Mouse (Mus musculus) MEL (cell line): ENCODE data around the gene Mrps21. TPM values are rescaled to one million over a fixed set of nuclear protein-coding genes. Genes with fewer than 3 reads are reported as not detected.
"Not testable (repeated sequence)": the region's sequence is repeated elsewhere in the genome, so short reads cannot be mapped to it uniquely, and the experiment has no call there.

Experiments
- DNase-seq: peaks from one replicate; pipeline ENCODE4 v3.0.0; 2011; ENCODE audit warnings: low read depth, low spot score
- H3K27ac ChIP-seq: 2 replicates; pipeline ENCODE4 v1.5.1; 2012; ENCODE audit warnings: low read depth, mild to moderate bottlenecking, control low read depth, low read length, moderate library complexity; ENCODE audit not compliant: control insufficient read depth
- H3K27me3 ChIP-seq, 2 experiments: fragments of 150-350 bp in 1 of 2; sonication (generic) in 1 of 2; 2 replicates each; pipeline ENCODE4 v1.6.1; 2012; ENCODE audit warnings: low read length in 2 of 2, mild to moderate bottlenecking in 2 of 2, improper control_type of control experiment in 1 of 2, moderate library complexity in 1 of 2; ENCODE audit not compliant: insufficient read depth in 2 of 2, control insufficient read depth in 1 of 2
- H3K36me3 ChIP-seq, 2 experiments: 2 replicates each; pipeline ENCODE4 v1.6.1; 2012 to 2014; ENCODE audit warnings: low read length in 2 of 2, improper control_type of control experiment in 1 of 2, inconsistent platforms in 1 of 2, mild to moderate bottlenecking in 1 of 2; ENCODE audit not compliant: insufficient read depth in 2 of 2, control insufficient read depth in 1 of 2
- H3K4me1 ChIP-seq, 2 experiments: fragments of 150-350 bp in 1 of 2; sonication (generic) in 1 of 2; 2 replicates each; pipeline ENCODE4 v1.6.1; 2012; ENCODE audit warnings: low read length in 2 of 2, improper control_type of control experiment in 1 of 2, mild to moderate bottlenecking in 1 of 2; ENCODE audit not compliant: insufficient read depth in 2 of 2, control insufficient read depth in 1 of 2
- H3K4me3 ChIP-seq, 2 experiments: fragments of 150-350 bp in 1 of 2; sonication (generic) in 1 of 2; 2 replicates each; pipeline ENCODE4 v1.5.1; 2012; ENCODE audit warnings: low read depth in 2 of 2, low read length in 2 of 2, mild to moderate bottlenecking in 2 of 2, moderate library complexity in 2 of 2, control low read depth in 1 of 2, improper control_type of control experiment in 1 of 2; ENCODE audit not compliant: control insufficient read depth in 1 of 2, insufficient read depth in 1 of 2
- H3K79me2 ChIP-seq: 2 replicates; pipeline ENCODE4 v1.6.1; 2012; ENCODE audit warnings: mild to moderate bottlenecking, low read length, moderate library complexity; ENCODE audit not compliant: control insufficient read depth, poor library complexity, insufficient read depth
- H3K9ac ChIP-seq: 2 replicates; pipeline ENCODE4 v1.6.1; 2012; ENCODE audit warnings: low read depth, mild to moderate bottlenecking, control low read depth, low read length, moderate library complexity; ENCODE audit not compliant: control insufficient read depth, poor library complexity, severe bottlenecking
- H3K9me3 ChIP-seq: fragments of 150-350 bp; sonication (generic); replicated peaks from 2 replicates; pipeline ENCODE4 v1.6.1; 2012; ENCODE audit warnings: mild to moderate bottlenecking, low read length, improper control_type of control experiment, moderate library complexity; ENCODE audit not compliant: insufficient read depth
- CHD2 ChIP-seq: IDR thresholded peaks from 2 replicates; pipeline ENCODE4 v1.6.1; 2011; ENCODE audit warnings: low read length, improper control_type of control experiment
- ELF1 ChIP-seq: IDR thresholded peaks from 2 replicates; pipeline ENCODE4 v1.6.1; 2014; ENCODE audit warnings: low read depth, mild to moderate bottlenecking, inconsistent platforms, low read length, improper control_type of control experiment, moderate library complexity
- ETS1 ChIP-seq: IDR thresholded peaks from 2 replicates; pipeline ENCODE4 v1.6.1; 2012; ENCODE audit warnings: low read depth, mild to moderate bottlenecking, inconsistent platforms, low read length, improper control_type of control experiment, moderate library complexity
- HCFC1 ChIP-seq: IDR thresholded peaks from 2 replicates; pipeline ENCODE4 v1.6.1; 2012; ENCODE audit warnings: low read depth, mild to moderate bottlenecking, inconsistent platforms, low read length, improper control_type of control experiment, moderate library complexity
- JUND ChIP-seq: IDR thresholded peaks from 2 replicates; pipeline ENCODE4 v1.6.1; 2011; ENCODE audit warnings: low read depth, mild to moderate bottlenecking, improper control_type of control experiment, low read length
- MAZ ChIP-seq: IDR thresholded peaks from 2 replicates; pipeline ENCODE4 v1.6.1; 2012; ENCODE audit warnings: low read depth, mild to moderate bottlenecking, inconsistent platforms, low read length, improper control_type of control experiment
- MXI1 ChIP-seq: IDR thresholded peaks from 2 replicates; pipeline ENCODE4 v1.6.1; 2011; ENCODE audit warnings: mild to moderate bottlenecking, low read depth, low read length, improper control_type of control experiment
- MYB ChIP-seq: IDR thresholded peaks from 2 replicates; pipeline ENCODE4 v1.6.1; 2011; ENCODE audit warnings: mild to moderate bottlenecking, low read depth, low read length, improper control_type of control experiment
- MYC ChIP-seq: IDR thresholded peaks from 2 replicates; pipeline ENCODE4 v1.6.1; 2011; ENCODE audit warnings: low read depth, mild to moderate bottlenecking, low read length, improper control_type of control experiment, moderate library complexity
- NELFE ChIP-seq: IDR thresholded peaks from 2 replicates; pipeline ENCODE4 v1.6.1; 2011; ENCODE audit warnings: low read depth, low read length, improper control_type of control experiment
- NRF1 ChIP-seq: IDR thresholded peaks from 2 replicates; pipeline ENCODE4 v1.6.1; 2014; ENCODE audit warnings: low read depth, mild to moderate bottlenecking, inconsistent platforms, low read length, improper control_type of control experiment, moderate library complexity; ENCODE audit not compliant: poor library complexity, insufficient read depth, severe bottlenecking
- POLR2A ChIP-seq, 2 experiments: IDR thresholded peaks; 2 replicates each; pipeline ENCODE4 v1.6.1; 2011 to 2012; ENCODE audit warnings: low read length in 2 of 2, mild to moderate bottlenecking in 2 of 2, control low read depth in 1 of 2, improper control_type of control experiment in 1 of 2, low read depth in 1 of 2, moderate library complexity in 1 of 2; ENCODE audit not compliant: control insufficient read depth in 1 of 2, insufficient read depth in 1 of 2, poor library complexity in 1 of 2
- POLR2AphosphoS2 ChIP-seq: IDR thresholded peaks from 2 replicates; pipeline ENCODE4 v1.6.1; 2011; ENCODE audit warnings: low read length, improper control_type of control experiment
- POLR2AphosphoS5 ChIP-seq: IDR thresholded peaks from 2 replicates; pipeline ENCODE4 v1.6.1; 2012; ENCODE audit warnings: low read depth, borderline replicate concordance, mild to moderate bottlenecking, inconsistent platforms, low read length, moderate library complexity, mixed read lengths
- SIN3A ChIP-seq: IDR thresholded peaks from 2 replicates; pipeline ENCODE4 v1.6.1; 2012; ENCODE audit warnings: low read length, improper control_type of control experiment, inconsistent platforms
- SMC3 ChIP-seq: IDR thresholded peaks from 2 replicates; pipeline ENCODE4 v1.6.1; 2011; ENCODE audit warnings: low read depth, low read length, improper control_type of control experiment
- TAL1 ChIP-seq: IDR thresholded peaks from 2 replicates; pipeline ENCODE4 v1.6.1; 2012; ENCODE audit warnings: mild to moderate bottlenecking, inconsistent platforms, low read length, moderate library complexity, mixed read lengths
- TBP ChIP-seq: IDR thresholded peaks from 2 replicates; pipeline ENCODE4 v1.8.0; 2011; ENCODE audit warnings: low read depth, low read length, improper control_type of control experiment
- UBTF ChIP-seq: IDR thresholded peaks from 2 replicates; pipeline ENCODE4 v1.6.1; 2012; ENCODE audit warnings: low read depth, mild to moderate bottlenecking, inconsistent platforms, low read length, improper control_type of control experiment, moderate library complexity, borderline replicate concordance; ENCODE audit not compliant: insufficient read depth
- USF2 ChIP-seq, 2 experiments: IDR thresholded peaks; 2 replicates each; pipeline ENCODE4 v1.6.1; 2011 to 2012; ENCODE audit warnings: improper control_type of control experiment in 2 of 2, low read length in 2 of 2, borderline replicate concordance in 1 of 2, inconsistent platforms in 1 of 2, low read depth in 1 of 2, mild to moderate bottlenecking in 1 of 2; ENCODE audit not compliant: insufficient read depth in 1 of 2
- ZKSCAN1 ChIP-seq: IDR thresholded peaks from 2 replicates; pipeline ENCODE4 v1.6.1; 2012; ENCODE audit warnings: low read depth, mild to moderate bottlenecking, inconsistent platforms, low read length, improper control_type of control experiment, moderate library complexity
- polyA plus RNA-seq, 2 experiments: library from polyadenylated mRNA; stranded (reverse) in 1 of 2; unstranded in 1 of 2; fragments of >175 nt in 1 of 2; fragments of >200 nt in 1 of 2; gene quantifications; 2 replicates each; pipeline versions ENCODE4 v1.2.1 to v1.2.4; 2012; ENCODE audit warnings: low replicate concordance in 2 of 2, low read depth in 1 of 2; ENCODE audit not compliant: insufficient read length in 2 of 2, insufficient read depth in 1 of 2, missing spikeins in 1 of 2
- total RNA-seq: library from RNA; depleted of rRNA; stranded (reverse); fragments of 300-350 nt; gene quantifications from 2 replicates; pipeline ENCODE4 v1.2.3, GENCODE M21; 2012

The Mrps21 gene
- total and polyA plus RNA-seq, 3 experiments: 469 to 586 TPM; not detected in 1

GRCm38 (mm10) chr3:95899800-95900524 lies 28.6 kb upstream of the Mrps21 start:
- Histone ChIP-seq H3K27me3 (peaks cover 6 to 14% of the 10 kb centered on the region in 2 experiments; a peak in 3 of 4 replicates), H3K4me3 (no peak overlapping the region), H3K4me1 (peaks cover 0 to 2% of the 10 kb centered on the region in 2 experiments; a peak in 1 of 4 replicates), H3K9ac (no peak overlapping the region), H3K79me2 (peaks cover 1% of the 10 kb centered on the region), H3K36me3 (no peaks in the 10 kb centered on the region), H3K27ac (no peak overlapping the region), H3K9me3 (no peaks in the 10 kb centered on the region)
- TF ChIP-seq MYC (no peak), ETS1 (no peak), TAL1 (0 out of 2 replicates have a peak, but pooled peaks have one; percentile 2), NRF1 (no peak), POLR2A (IDR thresholded peaks at IDR 0.05; ENCODE audit: control insufficient read depth in 1 of 2, insufficient read depth in 1 of 2, low read depth in 1 of 2, low read length in 2 of 2, poor library complexity in 1 of 2) (0 out of 4 replicates have a peak, but pooled peaks of 1 of the 2 experiments have one; percentile 3)
- DNase-seq: no peak

GRCm38 (mm10) chr3:95895501-95895900 lies 24.2 kb upstream of the Mrps21 start:
- not testable (repeated sequence) for H3K9ac ChIP-seq, H3K9me3 ChIP-seq, H3K4me3 ChIP-seq, H3K27me3 ChIP-seq, DNase-seq, H3K27ac ChIP-seq
- H3K79me2 ChIP-seq: peaks cover 11% of the 10 kb centered on the region
- peaks cover 12 to 20% of the 10 kb centered on the region in 2 experiments for H3K4me1 ChIP-seq
- H3K36me3 ChIP-seq: peaks cover 0 to 16% of the 10 kb centered on the region in 2 experiments; a peak in 2 of 4 replicates

- peak; percentile 80 for DNase-seq
- H3K79me2 ChIP-seq: peaks cover 11% of the 10 kb centered on the region
- H3K36me3 ChIP-seq: peaks cover 0 to 16% of the 10 kb centered on the region in 2 experiments; a peak in 2 of 4 replicates
- peak overlapping the region; percentile 82 for H3K9ac ChIP-seq
- H3K9me3 ChIP-seq: no peaks in the 10 kb centered on the region
- H3K27ac ChIP-seq: peak overlapping the region; percentile 73
- no peaks in the 10 kb centered on the region for H3K27me3 ChIP-seq
- peaks cover 12 to 20% of the 10 kb centered on the region in 2 experiments for H3K4me1 ChIP-seq
- H3K4me3 ChIP-seq: peak overlapping the region; percentile 90 to 98
- TF ChIP-seq MYB (no peak), POLR2AphosphoS2 (no peak), NRF1 (no peak), USF2 (IDR thresholded peaks at IDR 0.05; ENCODE audit: borderline replicate concordance in 1 of 2, insufficient read depth in 1 of 2, low read depth in 1 of 2, low read length in 2 of 2) (no peak), TBP (peak; percentile 74; the same call in 1 of the 2 replicates), MXI1 (no peak), MYC (0 out of 2 replicates have a peak, but pooled peaks have one; percentile 39), POLR2AphosphoS5 (no peak), NELFE (0 out of 2 replicates have a peak, but pooled peaks have one; percentile 32), SIN3A (peak; percentile 61), MAZ (no peak), JUND (no peak), CHD2 (no peak), ETS1 (0 out of 2 replicates have a peak, but pooled peaks have one; percentile 37), HCFC1 (peak; percentile 29; the same call in 1 of the 2 replicates), ZKSCAN1 (no peak), UBTF (no peak), SMC3 (no peak), ELF1 (peak; percentile 76)
Measured at GRCm38 (mm10) chr3:95894317-95895160, 23.2 kb upstream of the Mrps21 start.
